Mouse (Mus musculus) embryonic facial prominence, embryonic 14.5 days (tissue): Measurements from ENCODE around the gene Ros1. TPM values are rescaled to one million over a fixed set of nuclear protein-coding genes. Genes with fewer than 3 reads are reported as not detected.
A peak's percentile ranks its signal among the peaks of the same experiment; 100 is the strongest.

Experiments used
- ATAC-seq: fragments of 200-750 bp; cut with Nextera tagmentation; 2 replicates; pipeline ENCODE4 v1.8.0; 2017; ENCODE audit warnings: low read depth, moderate number of reproducible peaks, moderate TSS enrichment
- DNase-seq: peaks from one replicate; pipeline ENCODE4 v3.0.0-alpha.2; 2015; ENCODE audit warnings: low spot score
- H3K27ac ChIP-seq: fragments of 300-500 bp; sonication (generic); replicated peaks from 2 replicates; pipeline ENCODE4 v1.5.1; 2014; ENCODE audit warnings: low read depth, mild to moderate bottlenecking, low read length, moderate library complexity
- H3K27me3 ChIP-seq: fragments of 300-500 bp; sonication (generic); replicated peaks from 2 replicates; pipeline ENCODE4 v1.6.1; 2014; ENCODE audit warnings: low read length; ENCODE audit not compliant: control insufficient read depth, insufficient read depth
- H3K36me3 ChIP-seq: fragments of 300-500 bp; sonication (generic); 2 replicates; pipeline ENCODE4 v1.6.1; 2014; ENCODE audit warnings: low read length, mixed read lengths; ENCODE audit not compliant: control insufficient read depth, insufficient read depth
- H3K4me1 ChIP-seq: fragments of 300-500 bp; sonication (generic); 2 replicates; pipeline ENCODE4 v1.6.1; 2014; ENCODE audit warnings: antibody characterized with exemption, low read length; ENCODE audit not compliant: control insufficient read depth, insufficient read depth
- H3K4me2 ChIP-seq: fragments of 300-500 bp; sonication (generic); 2 replicates; pipeline ENCODE4 v1.6.1; 2014; ENCODE audit warnings: low read depth, mild to moderate bottlenecking, low read length, moderate library complexity, mixed read lengths
- H3K4me3 ChIP-seq: fragments of 300-500 bp; sonication (generic); 2 replicates; pipeline ENCODE4 v1.5.1; 2014; ENCODE audit warnings: low read depth, mild to moderate bottlenecking, low read length
- H3K9ac ChIP-seq: fragments of 300-500 bp; sonication (generic); 2 replicates; pipeline ENCODE4 v1.6.1; 2014; ENCODE audit warnings: low read depth, mild to moderate bottlenecking, low read length, moderate library complexity, mixed read lengths
- H3K9me3 ChIP-seq: fragments of 300-500 bp; sonication (generic); 2 replicates; pipeline ENCODE4 v1.6.1; 2016; ENCODE audit warnings: low read length; ENCODE audit not compliant: control insufficient read depth
- WGBS: fragments of 180-500 bp; shearing (Covaris S2); extraction: QIAGEN DNeasy Blood & Tissue Kit; methylation state at CpG from one replicate; pipeline ENCODE4 v1.1.7; 2014; 5-methylcytosine and 5-hydroxymethylcytosine counted together
- polyA plus RNA-seq: library from polyadenylated mRNA; unstranded; fragments of >200 nt; fragmentation: Nextera tagmentation; extraction: Ambion mirVana; gene quantifications from 2 replicates; pipeline ENCODE4 v1.2.1, GENCODE M21; 2014

Ros1 gene
- polyA plus RNA-seq, 1 experiment from 2014 or later, result 0.11 TPM

GRCm38 (mm10) chr10:52106164-52106757 is 88.8 kb downstream of the Ros1 start:
- Histone ChIP-seq H3K4me3 (no peak overlapping the region), H3K9ac (no peak overlapping the region), H3K4me2 (no peak overlapping the region), H3K27ac (no peak overlapping the region), H3K36me3 (no peaks in the 10 kb centered on the region), H3K9me3 (no peaks in the 10 kb centered on the region), H3K4me1 (no peaks in the 10 kb centered on the region), H3K27me3 (no peaks in the 10 kb centered on the region)
- DNase-seq (peak; percentile 59), ATAC-seq (0 out of 2 replicates have a peak, but pooled peaks have one; percentile 37)
- WGBS, result 34% methylated on average over 4 of the region's 4 CpGs

GRCm38 (mm10) chr10:52101273-52101672 is 93.8 kb downstream of the Ros1 start:
- no peak overlapping the region for H3K4me2 ChIP-seq
- no peak for DNase-seq
- H3K27ac ChIP-seq, result no peak overlapping the region
- no peaks in the 10 kb centered on the region for H3K36me3 ChIP-seq
- no peak overlapping the region for H3K9ac ChIP-seq
- no peaks in the 10 kb centered on the region for H3K27me3 ChIP-seq
- no peaks in the 10 kb centered on the region for H3K4me1 ChIP-seq
- H3K9me3 ChIP-seq, result no peaks in the 10 kb centered on the region
- WGBS, result 81% methylated on average over 1 of the region's 1 CpGs
- H3K4me3 ChIP-seq, result no peak overlapping the region
- no peak for ATAC-seq

- no peak for ATAC-seq
- H3K9me3 ChIP-seq, result no peaks in the 10 kb centered on the region
- H3K4me3 ChIP-seq, result no peak overlapping the region
- no peak for DNase-seq
- H3K27me3 ChIP-seq, result no peaks in the 10 kb centered on the region
- no peak overlapping the region for H3K27ac ChIP-seq
- no peak overlapping the region for H3K9ac ChIP-seq
- H3K4me1 ChIP-seq, result no peaks in the 10 kb centered on the region
- WGBS, result 88% methylated on average over 4 of the region's 4 CpGs
- no peaks in the 10 kb centered on the region for H3K36me3 ChIP-seq
- H3K4me2 ChIP-seq, result no peak overlapping the region
Measured at GRCm38 (mm10) chr10:52092181-52092580, 102.9 kb downstream of the Ros1 start.

- no peaks in the 10 kb centered on the region for H3K9me3 ChIP-seq
- H3K27ac ChIP-seq, result no peak overlapping the region
- H3K27me3 ChIP-seq, result no peaks in the 10 kb centered on the region
- no peaks in the 10 kb centered on the region for H3K36me3 ChIP-seq
- DNase-seq (no peak), ATAC-seq (no peak)
- no peak overlapping the region for H3K4me3 ChIP-seq
- H3K4me2 ChIP-seq, result no peak overlapping the region
- H3K4me1 ChIP-seq, result no peaks in the 10 kb centered on the region
- 79% methylated on average over 6 of the region's 6 CpGs for WGBS
- no peak overlapping the region for H3K9ac ChIP-seq
Measured at GRCm38 (mm10) chr10:52086681-52087080, 108.4 kb downstream of the Ros1 start.

- no peak overlapping the region for H3K27ac ChIP-seq
- no peaks in the 10 kb centered on the region for H3K9me3 ChIP-seq
- ATAC-seq (no peak), DNase-seq (peak; percentile 69)
- H3K4me3 ChIP-seq, result no peak overlapping the region
- no peak overlapping the region for H3K4me2 ChIP-seq
- H3K9ac ChIP-seq, result no peak overlapping the region
- no peaks in the 10 kb centered on the region for H3K27me3 ChIP-seq
- H3K36me3 ChIP-seq, result no peaks in the 10 kb centered on the region
- H3K4me1 ChIP-seq, result no peaks in the 10 kb centered on the region
Measured at GRCm38 (mm10) chr10:52072482-52072881, 122.6 kb downstream of the Ros1 start.

GRCm38 (mm10) chr10:52048287-52048686 is 146.8 kb downstream of the Ros1 start:
- DNase-seq (no peak), ATAC-seq (no peak)
- Histone ChIP-seq H3K4me1 (no peaks in the 10 kb centered on the region), H3K9me3 (no peaks in the 10 kb centered on the region), H3K36me3 (no peaks in the 10 kb centered on the region), H3K9ac (no peak overlapping the region), H3K27ac (no peak overlapping the region), H3K4me3 (no peak overlapping the region), H3K27me3 (no peaks in the 10 kb centered on the region), H3K4me2 (no peak overlapping the region)
- 48% methylated on average over 3 of the region's 3 CpGs for WGBS

- ATAC-seq (no peak), DNase-seq (no peak)
- Histone ChIP-seq H3K36me3 (no peaks in the 10 kb centered on the region), H3K4me1 (no peaks in the 10 kb centered on the region), H3K27ac (no peak overlapping the region), H3K4me2 (no peak overlapping the region), H3K9ac (no peak overlapping the region), H3K4me3 (no peak overlapping the region), H3K27me3 (no peaks in the 10 kb centered on the region), H3K9me3 (no peaks in the 10 kb centered on the region)
- WGBS, result 70% methylated on average over 5 of the region's 5 CpGs
Measured at GRCm38 (mm10) chr10:52043086-52043485, 152.0 kb downstream of the Ros1 start.

GRCm38 (mm10) chr10:52039392-52039791 is 155.7 kb downstream of the Ros1 start:
- Histone ChIP-seq H3K27ac (no peak overlapping the region), H3K4me1 (no peaks in the 10 kb centered on the region), H3K36me3 (no peaks in the 10 kb centered on the region), H3K27me3 (no peaks in the 10 kb centered on the region), H3K9me3 (no peaks in the 10 kb centered on the region), H3K4me2 (no peak overlapping the region), H3K4me3 (no peak overlapping the region), H3K9ac (no peak overlapping the region)
- DNase-seq, result no peak
- WGBS, result 82% methylated on average over 1 of the region's 1 CpGs
- no peak for ATAC-seq

GRCm38 (mm10) chr10:52033729-52034128 is 161.3 kb downstream of the Ros1 start:
- no peak for ATAC-seq
- H3K36me3 ChIP-seq, result no peaks in the 10 kb centered on the region
- no peak overlapping the region for H3K27ac ChIP-seq
- no peaks in the 10 kb centered on the region for H3K4me1 ChIP-seq
- no peaks in the 10 kb centered on the region for H3K9me3 ChIP-seq
- no peak overlapping the region for H3K9ac ChIP-seq
- no peak overlapping the region for H3K4me2 ChIP-seq
- no peak for DNase-seq
- peaks cover 29% of the 10 kb centered on the region for H3K27me3 ChIP-seq
- H3K4me3 ChIP-seq, result no peak overlapping the region
